Mouse (Mus musculus): ENCODE data around the gene Gm9844.
"Not testable (repeated sequence)": the region's sequence is repeated elsewhere in the genome, so short reads cannot be mapped to it uniquely, and the experiment has no call there.

Gm9844 gene

DNA sequence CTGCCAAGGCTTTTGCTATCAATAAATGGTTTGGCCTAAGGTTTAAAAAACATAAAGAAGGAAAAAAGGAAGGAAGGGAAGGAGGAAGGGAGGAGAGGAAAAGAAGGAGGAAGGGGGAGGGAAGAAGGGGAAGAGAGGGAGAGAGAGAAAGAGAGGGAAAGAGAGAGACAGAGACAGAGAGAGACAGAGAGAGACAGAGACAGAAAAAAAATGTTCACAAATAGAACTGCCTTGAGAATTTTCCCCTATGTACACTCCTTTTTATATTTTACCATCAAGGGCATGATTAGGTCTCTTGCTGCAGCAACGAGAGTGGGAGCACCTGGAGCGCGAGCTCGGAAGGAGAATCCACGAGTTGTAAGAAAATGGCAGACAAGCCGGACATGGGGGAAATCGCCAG lies at the start of gene Gm9844:
TSS of gene Gm9844 (plus strand) at position 301 of the 400 bp plus-strand sequence.
- in situ Hi-C loops (cut with MboI, MseI) = no loop called here

DNA sequence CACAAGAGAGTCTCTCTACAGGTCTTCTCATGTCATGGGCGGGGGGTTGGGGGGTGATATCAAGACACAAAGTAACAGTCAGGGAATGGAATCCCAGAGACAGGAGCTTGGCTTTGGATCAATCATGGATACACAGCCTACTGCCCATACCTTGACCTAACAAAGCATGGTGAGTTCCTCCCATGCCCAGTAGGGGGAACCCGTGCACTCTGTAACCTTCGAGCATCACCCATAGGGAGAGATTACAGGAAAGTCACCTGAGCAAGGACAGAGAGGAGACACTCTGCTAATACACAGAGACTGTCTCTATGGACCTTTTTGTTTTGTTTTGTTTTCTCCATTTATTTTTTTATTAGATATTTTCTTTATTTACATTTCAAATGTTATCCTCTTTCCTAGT lies 44.5 kb upstream of the Gm9844 start:
- in situ Hi-C loops (cut with MboI, MseI) = loop anchor here (5.0 kb wide), 2 partner anchors 65 to 150 kb away; partner anchors contain the start of gene Rps19 (in 1 of the 2)

DNA sequence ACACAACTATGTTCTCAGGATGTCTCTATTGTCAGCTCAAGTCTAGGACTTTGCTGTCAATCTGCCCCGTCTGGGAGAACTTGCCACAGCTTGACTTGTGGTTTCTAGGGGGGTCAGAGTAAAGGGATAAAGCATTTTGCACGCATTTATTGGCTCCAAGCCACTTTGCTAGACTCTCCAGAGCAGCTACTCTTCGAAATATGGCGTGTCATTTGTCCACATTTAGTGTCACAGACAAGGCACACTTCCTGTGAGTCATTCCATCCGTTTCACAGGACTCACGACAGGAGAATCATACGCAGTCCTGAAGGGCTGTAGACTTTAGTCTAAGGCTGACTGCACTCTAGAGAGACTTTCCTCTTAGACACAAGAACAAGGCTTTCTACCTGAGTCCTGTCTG lies 37.6 kb upstream of the Gm9844 start:
- in situ Hi-C loops (cut with MboI, MseI) = no loop called here

DNA sequence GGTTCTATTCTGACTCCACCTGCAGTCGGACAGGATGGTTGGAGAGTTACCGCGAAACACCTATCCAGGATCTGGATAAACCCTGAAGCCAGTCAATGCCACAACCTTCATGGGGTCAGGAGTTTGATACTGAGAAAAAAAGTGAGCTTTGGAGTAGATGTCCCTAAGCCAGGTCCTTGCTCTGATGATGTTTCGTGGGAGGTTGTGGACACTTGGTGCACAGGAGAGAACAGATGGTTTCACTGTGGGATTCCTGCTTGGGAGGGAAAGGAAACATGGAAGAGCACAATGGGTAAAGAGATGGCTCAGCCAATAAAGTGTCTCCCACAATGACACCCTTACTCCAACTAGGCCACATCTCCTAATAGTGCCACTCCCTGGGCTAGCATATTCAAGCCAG lies 34.8 kb upstream of the Gm9844 start:
- in situ Hi-C loops (cut with MboI, MseI) = no loop called here

DNA sequence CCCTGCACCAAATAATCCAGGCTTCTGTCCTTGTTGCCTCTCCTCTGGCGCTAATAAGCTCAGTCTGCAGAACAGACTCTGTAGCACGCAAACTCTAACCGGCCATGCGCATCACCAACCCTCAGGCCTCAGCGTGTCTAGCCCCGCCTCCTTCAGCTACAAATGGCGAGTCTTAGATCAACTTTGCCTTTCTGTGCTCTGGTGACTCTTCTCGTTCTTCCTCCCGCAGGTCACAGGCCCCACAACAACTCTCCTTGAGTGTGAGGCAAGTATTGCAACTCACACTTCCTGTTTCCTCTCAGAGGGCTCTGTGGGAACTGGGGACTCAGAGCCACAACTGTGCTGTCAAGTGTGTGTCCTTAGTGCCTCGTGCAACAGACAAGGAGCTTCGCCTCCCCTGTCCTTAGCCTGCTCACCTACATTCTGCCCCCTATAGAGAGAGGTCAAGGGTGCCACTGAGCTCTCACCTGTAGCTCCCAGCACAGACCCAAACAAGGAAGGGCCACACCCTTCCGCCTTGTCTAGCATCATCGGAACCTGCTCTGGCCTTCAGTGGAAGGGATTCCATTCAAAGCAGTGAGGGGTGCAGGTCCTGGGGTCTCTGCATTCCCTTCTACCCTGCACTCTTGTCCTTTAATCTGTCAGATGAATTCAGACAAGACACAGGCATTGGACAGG lies 23.1 kb upstream of the Gm9844 start:
- in situ Hi-C loops (cut with MboI, MseI) = loop anchor here (5.0 kb wide), 2 partner anchors 678 to 738 kb away; no protein-coding TSS in a partner anchor

DNA sequence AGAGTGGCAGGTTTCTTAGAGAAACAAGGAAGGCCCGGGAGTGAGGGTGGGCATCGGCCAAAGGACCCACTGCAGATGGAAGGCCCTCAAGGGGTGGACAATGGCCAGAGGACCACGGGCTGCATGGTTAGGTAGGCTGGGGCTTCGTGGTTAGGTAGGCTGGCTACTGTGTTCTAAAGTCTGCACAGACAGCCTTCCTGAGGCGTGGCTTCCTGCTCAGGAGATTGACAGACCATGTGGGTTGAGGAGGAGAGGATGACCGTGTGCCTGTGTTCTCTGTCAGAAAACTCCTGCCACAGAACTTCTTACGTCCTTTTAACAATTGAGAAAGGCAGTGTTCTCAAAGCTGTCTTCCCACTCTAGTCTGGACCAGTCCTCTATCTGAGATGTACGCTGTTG lies 22.6 kb upstream of the Gm9844 start:
- in situ Hi-C loops (cut with MboI, MseI) = loop anchor here (5.0 kb wide), 2 partner anchors 678 to 738 kb away; no protein-coding TSS in a partner anchor

DNA sequence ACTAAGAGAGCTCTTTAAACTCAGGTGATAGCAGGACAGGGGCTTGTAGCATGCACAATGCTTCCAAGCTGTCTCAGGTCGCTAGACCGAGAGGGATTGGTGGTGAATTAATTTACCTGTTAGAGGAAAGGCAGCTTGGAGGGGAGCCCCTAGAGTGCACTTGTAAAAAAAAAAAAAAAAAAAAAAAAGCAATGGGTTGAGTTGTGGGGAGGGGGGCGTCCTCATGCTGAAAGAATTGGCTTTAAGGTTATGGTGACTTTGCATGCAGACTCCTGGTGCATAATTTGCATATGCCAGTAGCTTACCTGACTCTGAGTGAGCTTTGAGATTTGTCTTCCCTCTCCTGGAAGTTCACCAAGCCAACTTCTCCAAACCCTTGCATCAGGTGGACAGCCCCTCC lies 21.7 kb upstream of the Gm9844 start:
- in situ Hi-C loops (cut with MboI, MseI) = no loop called here

DNA sequence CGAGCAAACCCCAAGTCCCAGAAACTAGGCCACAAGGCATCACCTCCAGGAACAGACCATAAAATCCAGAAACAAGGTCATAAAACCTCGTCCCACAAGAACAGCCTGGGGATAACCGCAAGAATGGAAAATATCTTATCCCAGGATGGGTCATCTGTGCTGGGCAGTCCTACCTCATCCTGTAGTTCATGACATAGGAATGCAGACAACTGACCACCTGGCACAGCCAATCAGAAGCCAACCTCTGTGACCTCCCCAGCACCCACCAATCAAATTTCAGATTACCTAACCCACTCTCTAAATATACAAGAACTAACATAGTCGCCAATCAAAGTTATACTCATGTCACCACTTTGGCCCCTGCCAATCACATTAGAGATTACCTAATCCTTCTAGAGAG lies 21.0 kb upstream of the Gm9844 start:
- in situ Hi-C loops (cut with MboI, MseI) = no loop called here

DNA sequence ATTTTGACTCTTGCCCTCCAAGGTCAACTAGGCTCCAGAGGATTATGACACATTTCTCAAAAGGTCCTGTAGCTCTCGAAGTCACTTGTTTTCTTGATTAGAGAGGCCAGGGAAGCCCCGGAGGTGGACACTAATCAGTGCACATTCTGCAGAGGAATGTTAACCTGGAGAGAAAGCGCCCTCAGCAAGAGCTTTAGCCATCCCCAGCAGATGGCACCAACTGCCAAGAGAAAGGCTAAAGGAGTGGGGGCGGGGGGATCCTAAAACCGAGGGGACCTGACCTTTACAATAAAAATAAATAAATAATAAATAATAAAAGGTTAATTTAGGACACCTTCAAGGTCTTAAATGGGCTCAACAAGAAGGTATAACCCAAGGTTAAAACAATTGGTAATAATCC lies 17.9 kb upstream of the Gm9844 start:
- in situ Hi-C loops (cut with MboI, MseI) = no loop called here

DNA sequence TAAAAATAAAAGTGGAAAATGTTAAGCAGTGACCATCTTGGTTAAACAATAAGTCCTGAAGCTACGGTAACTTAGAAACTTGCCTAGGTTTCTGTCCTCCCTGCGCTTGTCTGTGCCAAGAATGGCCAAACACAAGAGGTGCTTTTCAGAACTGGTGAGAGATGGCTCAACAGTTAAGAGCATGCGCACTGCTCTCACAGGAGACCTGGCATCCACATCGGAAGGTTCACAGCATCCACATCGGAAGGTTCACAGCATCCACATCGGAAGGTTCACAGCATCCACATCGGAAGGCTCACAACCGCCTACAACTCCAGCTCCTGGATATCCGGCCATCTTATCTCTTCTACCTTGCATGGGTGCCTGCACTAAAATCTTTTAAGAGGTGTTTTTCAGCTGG lies 16.8 kb upstream of the Gm9844 start:
- in situ Hi-C loops (cut with MboI, MseI) = no loop called here

DNA sequence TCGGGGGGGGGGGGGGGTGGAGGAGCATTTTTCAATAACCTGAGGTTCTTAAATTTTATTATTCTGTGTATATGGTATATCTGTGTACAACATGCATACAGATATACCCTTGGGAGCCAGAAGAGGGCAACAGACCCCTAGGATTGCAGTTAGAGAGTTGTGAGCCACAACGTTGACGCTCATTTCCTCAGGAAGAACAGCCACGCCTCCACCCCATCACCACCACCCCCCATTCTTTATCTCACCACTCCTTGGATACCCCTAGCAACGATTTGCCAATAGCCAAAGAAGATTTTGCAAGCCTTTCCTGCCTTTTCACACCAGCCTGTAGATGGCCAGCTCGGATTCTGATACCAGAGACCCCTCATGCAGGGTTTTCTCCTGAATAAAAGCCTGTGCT lies 16.3 kb upstream of the Gm9844 start:
- in situ Hi-C loops (cut with MboI, MseI) = no loop called here

DNA sequence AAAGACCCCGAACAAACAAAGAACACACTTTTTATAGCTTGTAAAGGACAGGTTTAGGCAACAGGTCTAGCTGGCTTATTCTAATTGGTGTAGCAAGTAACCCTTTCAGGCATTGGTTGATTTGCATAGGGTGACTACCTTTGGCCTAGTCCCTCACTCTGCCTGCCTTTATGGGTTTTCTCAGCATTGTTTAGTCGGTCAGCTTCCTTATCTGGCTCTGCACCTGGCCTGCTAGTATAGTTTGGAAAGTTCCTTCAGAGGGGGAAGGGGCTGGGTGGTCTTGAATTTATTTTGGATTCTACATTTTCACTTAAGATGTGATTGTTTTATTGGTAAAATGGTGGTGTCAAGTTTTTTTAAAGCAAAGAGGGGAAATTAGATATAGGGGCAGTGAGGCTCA lies 15.4 kb upstream of the Gm9844 start:
- in situ Hi-C loops (cut with MboI, MseI) = not testable (repeated sequence)

DNA sequence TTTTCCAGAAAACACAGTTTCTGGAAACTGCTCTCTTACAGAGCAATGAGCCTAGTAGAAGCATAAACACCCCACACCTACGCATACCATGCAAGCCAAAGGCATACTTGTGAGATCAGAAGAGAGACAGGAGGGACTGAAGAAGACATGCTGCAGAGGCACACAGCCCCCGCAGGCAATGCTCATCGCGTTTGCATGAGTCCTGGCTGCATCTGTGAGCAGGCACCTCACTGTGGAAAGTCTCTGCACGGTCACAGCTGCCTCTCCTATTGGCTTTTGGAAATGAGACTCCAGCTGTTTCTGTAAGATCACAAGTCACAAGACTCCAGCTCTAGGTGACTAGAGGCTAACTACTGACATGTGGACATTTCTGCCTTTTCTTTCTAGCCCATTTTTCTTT lies 11.9 kb upstream of the Gm9844 start:
- in situ Hi-C loops (cut with MboI, MseI) = loop anchor here in 1 of 2 experiments (10.0 kb wide), 1 partner anchor 205 kb away; no protein-coding TSS in a partner anchor

DNA sequence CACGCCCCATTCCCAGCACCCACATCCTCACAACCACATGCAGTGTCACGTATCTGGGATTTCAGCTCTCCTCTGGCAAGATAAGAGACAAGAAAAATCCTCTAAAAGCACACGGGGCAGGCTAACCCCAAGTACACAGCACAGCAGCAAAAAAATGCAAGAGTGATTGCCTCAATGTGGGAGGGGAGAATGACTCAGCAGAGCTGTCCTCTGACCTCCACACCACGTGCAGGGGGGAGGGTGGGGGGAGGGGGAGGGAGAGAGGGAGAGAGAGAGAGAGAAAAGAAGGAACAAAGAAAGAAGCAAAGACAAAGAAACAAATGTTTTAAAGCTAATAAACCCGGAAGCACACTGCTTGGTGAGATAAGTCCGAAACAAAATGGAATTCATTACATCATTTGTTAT lies 11.1 kb upstream of the Gm9844 start:
- in situ Hi-C loops (cut with MboI, MseI) = loop anchor here in 1 of 2 experiments (10.0 kb wide), 1 partner anchor 204 kb away; no protein-coding TSS in a partner anchor

DNA sequence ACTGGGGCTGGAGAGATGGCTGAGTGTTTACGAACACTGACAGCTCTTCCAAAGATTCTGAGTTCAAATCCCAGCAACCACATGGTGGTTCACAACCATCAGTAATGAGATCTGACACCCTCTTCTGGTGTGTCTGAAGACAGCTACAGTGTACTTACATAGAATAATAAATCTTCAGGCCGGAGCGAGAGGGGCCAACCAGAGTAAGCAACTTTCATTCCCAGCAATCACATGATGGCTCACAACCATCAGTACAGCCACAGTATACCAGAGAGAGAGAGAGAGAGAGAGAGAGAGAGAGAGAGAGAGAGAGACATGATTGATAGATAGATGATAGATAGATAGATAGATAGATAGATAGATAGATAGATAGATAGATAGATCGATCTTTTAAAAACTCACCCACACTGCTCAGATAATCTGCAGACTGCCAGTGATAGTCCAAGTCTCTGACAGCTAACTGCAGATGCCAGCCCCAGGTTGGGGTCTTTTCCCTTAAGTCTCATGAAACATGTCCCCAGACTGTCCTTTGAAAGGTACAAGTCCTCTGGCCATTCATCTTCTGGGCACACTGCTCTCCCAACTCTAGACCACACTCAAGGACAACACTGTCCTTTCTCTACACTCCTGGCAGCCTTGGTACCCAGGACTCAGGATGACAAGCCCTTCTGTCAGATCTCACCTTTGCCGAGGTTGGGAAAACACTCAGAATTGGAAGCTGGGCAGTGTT lies 10.3 kb upstream of the Gm9844 start:
- in situ Hi-C loops (cut with MboI, MseI) = loop anchor here in 1 of 2 experiments (10.0 kb wide), 1 partner anchor 203 kb away; no protein-coding TSS in a partner anchor

DNA sequence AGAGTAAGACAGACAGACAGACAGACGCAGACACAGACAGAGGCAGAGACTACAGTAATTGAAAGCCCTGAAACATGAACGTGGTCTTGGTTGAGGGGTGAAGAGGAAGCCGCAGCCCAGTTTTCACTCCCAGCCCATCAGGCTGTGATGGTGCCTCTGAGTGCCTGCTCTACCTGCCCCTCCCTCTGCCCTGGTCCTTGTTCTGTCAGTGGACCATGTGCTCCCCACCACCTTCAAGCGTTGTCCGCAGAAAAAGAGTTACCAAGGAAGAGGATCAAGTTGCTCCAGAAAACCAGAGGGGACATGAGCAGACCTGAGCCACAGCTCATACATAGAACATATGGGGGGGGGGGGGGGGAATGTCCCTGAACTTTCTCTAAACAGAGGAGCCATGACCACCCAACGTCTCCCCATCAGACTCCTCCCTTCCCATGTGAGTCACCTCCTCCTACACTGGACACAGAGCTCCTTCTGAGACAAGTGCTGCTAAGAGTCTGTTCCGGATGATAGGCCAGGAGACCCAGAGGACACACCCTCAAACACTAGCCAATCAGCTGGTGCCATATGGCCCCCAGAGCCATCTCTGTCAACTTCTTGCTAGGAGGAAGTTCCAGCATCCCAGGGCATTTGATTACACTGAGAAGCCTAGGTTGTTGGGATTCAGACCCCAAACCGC lies 9.3 kb upstream of the Gm9844 start:
- in situ Hi-C loops (cut with MboI, MseI) = loop anchor here in 1 of 2 experiments (10.0 kb wide), 1 partner anchor 202 kb away; no protein-coding TSS in a partner anchor

DNA sequence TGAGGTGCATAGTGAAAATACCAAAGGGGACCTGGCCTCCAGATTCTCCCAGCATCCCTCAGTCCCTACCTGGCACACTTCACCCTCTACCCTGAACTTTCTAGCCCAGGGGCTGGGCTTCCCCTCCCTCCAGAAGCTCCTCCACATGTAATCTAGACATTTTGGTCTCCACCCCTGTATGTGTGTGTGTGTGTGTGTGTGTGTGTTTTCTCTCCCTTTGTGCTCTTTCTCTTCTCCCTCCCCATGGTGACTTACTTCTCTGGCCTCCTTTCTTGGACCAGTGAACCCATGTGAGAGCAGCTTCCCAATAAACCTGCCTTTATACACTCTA lies 8.8 kb upstream of the Gm9844 start:
- in situ Hi-C loops (cut with MboI, MseI) = loop anchor here in 1 of 2 experiments (10.0 kb wide), 1 partner anchor 202 kb away; no protein-coding TSS in a partner anchor

DNA sequence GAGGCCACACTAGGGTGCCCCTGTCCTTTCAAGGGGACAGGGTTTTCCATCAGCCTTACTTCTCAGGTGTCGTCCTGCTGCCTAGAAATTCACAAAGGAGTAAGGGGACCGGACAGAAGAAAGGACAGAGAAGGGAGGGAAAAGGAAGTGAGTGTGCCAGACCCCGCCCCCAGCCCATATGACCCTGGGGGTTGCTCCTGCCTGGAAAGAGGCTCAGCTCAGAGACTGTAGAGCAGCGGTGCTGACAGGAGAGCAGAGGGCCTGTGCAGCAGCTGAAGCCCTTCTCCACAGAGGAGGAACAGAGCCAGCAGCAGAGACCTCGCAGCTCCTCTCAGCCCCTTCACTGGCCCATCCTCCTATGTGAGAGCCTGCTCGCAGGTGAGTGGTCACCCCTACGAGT lies 8.3 kb upstream of the Gm9844 start:
- in situ Hi-C loops (cut with MboI, MseI) = loop anchor here in 1 of 2 experiments (10.0 kb wide), 1 partner anchor 201 kb away; no protein-coding TSS in a partner anchor

DNA sequence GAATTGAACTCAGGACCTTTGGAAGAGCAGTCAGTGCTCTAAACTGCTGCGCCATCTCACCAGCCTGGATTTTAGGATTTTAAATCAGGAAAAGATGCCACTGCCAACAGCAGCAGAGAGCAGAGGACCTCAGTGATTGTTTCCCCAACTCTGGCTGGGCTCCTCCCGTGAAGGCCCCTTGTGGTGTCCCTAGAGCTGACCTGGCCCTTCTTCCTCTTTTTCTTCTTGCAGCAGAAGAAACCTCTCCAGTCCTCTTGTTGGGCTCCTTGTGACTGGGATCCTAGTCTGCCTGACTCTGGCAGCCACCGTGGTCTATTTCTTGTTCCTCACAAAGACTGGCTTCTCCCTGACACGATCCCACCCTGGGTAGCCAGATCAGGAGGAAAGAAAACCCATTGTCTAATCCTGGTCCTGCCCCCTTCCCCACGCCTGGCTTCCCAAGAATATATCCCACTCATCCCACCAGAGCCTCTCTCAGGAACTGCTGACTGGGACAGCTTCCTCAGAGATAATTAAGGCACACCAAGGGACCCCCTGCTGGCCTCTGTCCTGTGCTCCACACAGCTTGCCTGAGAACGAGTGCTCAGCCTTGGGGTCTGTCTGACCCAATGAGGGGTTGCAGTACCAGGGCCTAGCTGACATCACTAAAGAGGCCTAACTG lies 5.4 kb upstream of the Gm9844 start:
- in situ Hi-C loops (cut with MboI, MseI) = loop anchor here in 1 of 2 experiments (10.0 kb wide), 1 partner anchor 198 kb away; no protein-coding TSS in a partner anchor

DNA sequence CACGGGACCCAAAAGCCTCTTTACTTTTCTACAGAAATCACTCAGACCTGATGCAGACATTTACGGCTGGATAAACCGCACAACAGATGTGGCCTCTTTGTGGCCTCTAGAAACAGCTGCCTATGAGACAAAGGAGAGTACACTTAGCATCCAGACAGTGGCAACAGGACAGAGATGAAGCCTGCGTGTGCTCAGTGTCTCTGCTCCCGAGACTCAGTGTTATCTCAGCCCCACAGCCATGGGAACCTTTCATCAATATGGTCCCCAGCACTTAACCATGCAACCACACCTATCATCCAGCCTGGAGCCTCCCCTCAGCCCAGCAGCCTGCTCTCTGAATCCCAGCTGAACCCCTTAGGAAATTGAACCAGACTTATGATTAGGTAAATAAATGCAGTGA lies 2.8 kb upstream of the Gm9844 start:
- in situ Hi-C loops (cut with MboI, MseI) = loop anchor here in 1 of 2 experiments (10.0 kb wide), 1 partner anchor 196 kb away; no protein-coding TSS in a partner anchor

DNA sequence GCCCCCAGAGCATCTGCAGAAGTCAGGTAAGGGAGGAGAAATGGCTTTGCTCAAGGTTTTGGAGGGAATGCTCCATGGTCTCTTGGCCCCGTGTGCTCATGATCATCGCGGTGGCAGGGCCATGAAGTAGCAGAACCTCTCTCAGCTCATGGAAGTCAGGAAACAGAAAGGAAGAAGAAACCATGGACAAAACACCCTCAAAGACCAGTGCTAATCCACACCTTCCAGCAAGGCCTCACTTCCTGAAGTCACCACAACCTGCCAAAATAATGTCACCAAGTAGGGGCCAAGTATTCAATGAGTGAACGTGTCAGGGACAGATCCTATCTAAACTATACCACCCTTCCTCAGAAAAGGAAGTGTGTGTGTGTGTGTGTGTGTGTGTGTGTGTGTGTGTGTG lies 840 bp downstream of the Gm9844 start:
- in situ Hi-C loops (cut with MboI, MseI) = no loop called here

Measured in T-helper 17 cell (primary cell).